Mouse (Mus musculus): ENCODE measurements around the gene Dhx58. TPM values are rescaled to one million over a fixed set of nuclear protein-coding genes. Genes with fewer than 3 reads are reported as not detected.

Dhx58 gene
- 0.40 TPM for polyA plus RNA-seq (2012; fragmentation: generic; extraction: Trizol)

- H3K36me3 ChIP-seq (ENCODE audit: control insufficient read depth, insufficient read depth) = peaks cover 16% of the 10 kb centered on the region
- no peak within 1 kb of the TSS for H3K4me3 ChIP-seq
- no peaks in the 10 kb centered on the region for H3K27me3 ChIP-seq (ENCODE audit: control insufficient read depth, insufficient read depth, insufficient read length)
- H3K79me2 ChIP-seq (ENCODE audit: control insufficient read depth, insufficient read depth) = no peaks in the 10 kb centered on the region
- H3ac ChIP-seq (ENCODE audit: control insufficient read depth, insufficient read length) = no peak within 1 kb of the TSS
- no peak for TF ChIP-seq MYOD1 (IDR thresholded peaks at IDR 0.05; ENCODE audit: control insufficient read depth in 1 of 3, insufficient read length in 2 of 3, low read depth in 2 of 3)
- TF ChIP-seq REST (IDR thresholded peaks at IDR 0.05; ENCODE audit: insufficient read depth, insufficient read length) = no peak
- TF ChIP-seq MAX (IDR thresholded peaks at IDR 0.05; ENCODE audit: low read depth) = no peak
- no peak for TF ChIP-seq TCF3 (IDR thresholded peaks at IDR 0.05; ENCODE audit: insufficient read length, low read depth)
- no peak for TF ChIP-seq SRF (IDR thresholded peaks at IDR 0.05; ENCODE audit: control insufficient read depth, insufficient read length, low read depth)
- TF ChIP-seq POLR2AphosphoS2 (IDR thresholded peaks at IDR 0.05; ENCODE audit: insufficient read length, low read depth) = no peak
- TF ChIP-seq USF1 (IDR thresholded peaks at IDR 0.05; ENCODE audit: low read depth) = no peak
- no peak for TF ChIP-seq MYOG (IDR thresholded peaks at IDR 0.05; ENCODE audit: control insufficient read depth in 1 of 3, insufficient read depth in 1 of 3, insufficient read length in 2 of 3, low read depth in 2 of 3)
- no peak for TF ChIP-seq POLR2A (IDR thresholded peaks at IDR 0.05; ENCODE audit: insufficient read length, low read depth)
- TF ChIP-seq TCF12 (IDR thresholded peaks at IDR 0.05; ENCODE audit: insufficient read depth, poor library complexity, severe bottlenecking) = no peak
- TF ChIP-seq CEBPB (IDR thresholded peaks at IDR 0.05; ENCODE audit: insufficient read depth, poor library complexity, severe bottlenecking) = no peak
- no peak for TF ChIP-seq E2F4 (IDR thresholded peaks at IDR 0.05; ENCODE audit: insufficient read depth)
- peak within 1 kb of the TSS; percentile 55 for H3K4me2 ChIP-seq (ENCODE audit: low read depth)
These were observed at the start of gene Dhx58 for GRCm38 (mm10) chr11:100703851-100704531. Gene Dhx58, minus strand, starts transcription at chr11:100704271.

- Histone ChIP-seq H3ac (ENCODE audit: control insufficient read depth, insufficient read length) (no peak overlapping the region), H3K36me3 (ENCODE audit: control insufficient read depth, insufficient read depth) (no peaks in the 10 kb centered on the region), H3K4me2 (ENCODE audit: low read depth) (no peak overlapping the region), H3K27me3 (ENCODE audit: control insufficient read depth, insufficient read depth, insufficient read length) (peaks cover 88% of the 10 kb centered on the region), H3K4me3 (no peak overlapping the region), H3K79me2 (ENCODE audit: control insufficient read depth, insufficient read depth) (no peaks in the 10 kb centered on the region)
- TF ChIP-seq E2F4 (IDR thresholded peaks at IDR 0.05; ENCODE audit: insufficient read depth) (no peak), REST (IDR thresholded peaks at IDR 0.05; ENCODE audit: insufficient read depth, insufficient read length) (no peak), MAX (IDR thresholded peaks at IDR 0.05; ENCODE audit: low read depth) (no peak), MYOG (IDR thresholded peaks at IDR 0.05; ENCODE audit: control insufficient read depth in 1 of 3, insufficient read depth in 1 of 3, insufficient read length in 2 of 3, low read depth in 2 of 3) (no peak), USF1 (IDR thresholded peaks at IDR 0.05; ENCODE audit: low read depth) (no peak), MYOD1 (IDR thresholded peaks at IDR 0.05; ENCODE audit: control insufficient read depth in 1 of 3, insufficient read length in 2 of 3, low read depth in 2 of 3) (no peak), CEBPB (IDR thresholded peaks at IDR 0.05; ENCODE audit: insufficient read depth, poor library complexity, severe bottlenecking) (no peak), TCF12 (IDR thresholded peaks at IDR 0.05; ENCODE audit: insufficient read depth, poor library complexity, severe bottlenecking) (no peak), POLR2AphosphoS2 (IDR thresholded peaks at IDR 0.05; ENCODE audit: insufficient read length, low read depth) (no peak), TCF3 (IDR thresholded peaks at IDR 0.05; ENCODE audit: insufficient read length, low read depth) (no peak), POLR2A (IDR thresholded peaks at IDR 0.05; ENCODE audit: insufficient read length, low read depth) (no peak), SRF (IDR thresholded peaks at IDR 0.05; ENCODE audit: control insufficient read depth, insufficient read length, low read depth) (no peak)
These were observed 48.2 kb upstream of the Dhx58 start for GRCm38 (mm10) chr11:100752294-100752693.

GRCm38 (mm10) chr11:100750127-100750526 lies 46.1 kb upstream of the Dhx58 start:
- no peak overlapping the region for H3ac ChIP-seq (ENCODE audit: control insufficient read depth, insufficient read length)
- no peak overlapping the region for H3K4me2 ChIP-seq (ENCODE audit: low read depth)
- no peaks in the 10 kb centered on the region for H3K79me2 ChIP-seq (ENCODE audit: control insufficient read depth, insufficient read depth)
- H3K4me3 ChIP-seq = no peak overlapping the region
- H3K36me3 ChIP-seq (ENCODE audit: control insufficient read depth, insufficient read depth) = no peaks in the 10 kb centered on the region
- TF ChIP-seq POLR2A (IDR thresholded peaks at IDR 0.05; ENCODE audit: insufficient read length, low read depth) (no peak), MAX (IDR thresholded peaks at IDR 0.05; ENCODE audit: low read depth) (no peak), SRF (IDR thresholded peaks at IDR 0.05; ENCODE audit: control insufficient read depth, insufficient read length, low read depth) (no peak), REST (IDR thresholded peaks at IDR 0.05; ENCODE audit: insufficient read depth, insufficient read length) (no peak), CEBPB (IDR thresholded peaks at IDR 0.05; ENCODE audit: insufficient read depth, poor library complexity, severe bottlenecking) (no peak), E2F4 (IDR thresholded peaks at IDR 0.05; ENCODE audit: insufficient read depth) (no peak), TCF3 (IDR thresholded peaks at IDR 0.05; ENCODE audit: insufficient read length, low read depth) (no peak), POLR2AphosphoS2 (IDR thresholded peaks at IDR 0.05; ENCODE audit: insufficient read length, low read depth) (no peak), USF1 (IDR thresholded peaks at IDR 0.05; ENCODE audit: low read depth) (no peak), MYOG (IDR thresholded peaks at IDR 0.05; ENCODE audit: control insufficient read depth in 1 of 3, insufficient read depth in 1 of 3, insufficient read length in 2 of 3, low read depth in 2 of 3) (no peak), MYOD1 (IDR thresholded peaks at IDR 0.05; ENCODE audit: control insufficient read depth in 1 of 3, insufficient read length in 2 of 3, low read depth in 2 of 3) (no peak), TCF12 (IDR thresholded peaks at IDR 0.05; ENCODE audit: insufficient read depth, poor library complexity, severe bottlenecking) (no peak)
- peaks cover 83% of the 10 kb centered on the region for H3K27me3 ChIP-seq (ENCODE audit: control insufficient read depth, insufficient read depth, insufficient read length)

- H3K36me3 ChIP-seq (ENCODE audit: control insufficient read depth, insufficient read depth) = no peaks in the 10 kb centered on the region
- no peak for TF ChIP-seq POLR2A (IDR thresholded peaks at IDR 0.05; ENCODE audit: insufficient read length, low read depth)
- TF ChIP-seq REST (IDR thresholded peaks at IDR 0.05; ENCODE audit: insufficient read depth, insufficient read length) = no peak
- TF ChIP-seq MYOG (IDR thresholded peaks at IDR 0.05; ENCODE audit: control insufficient read depth in 1 of 3, insufficient read depth in 1 of 3, insufficient read length in 2 of 3, low read depth in 2 of 3) = no peak
- peaks cover 77% of the 10 kb centered on the region for H3K27me3 ChIP-seq (ENCODE audit: control insufficient read depth, insufficient read depth, insufficient read length)
- H3ac ChIP-seq (ENCODE audit: control insufficient read depth, insufficient read length) = no peak overlapping the region
- H3K4me3 ChIP-seq = no peak overlapping the region
- H3K4me2 ChIP-seq (ENCODE audit: low read depth) = no peak overlapping the region
- H3K79me2 ChIP-seq (ENCODE audit: control insufficient read depth, insufficient read depth) = no peaks in the 10 kb centered on the region
These were observed 45.4 kb upstream of the Dhx58 start for GRCm38 (mm10) chr11:100749469-100749868.
